Mouse (Mus musculus) spleen, adult 2 months (tissue): ENCODE measurements around the gene Ldhal6b.

Experiments
- CTCF ChIP-seq: fragments of 200-500 bp; IDR thresholded peaks from 2 replicates; pipeline ENCODE4 v1.5.1; 2011; ENCODE audit warnings: mild to moderate bottlenecking, inconsistent platforms; ENCODE audit not compliant: insufficient read depth, insufficient read length, insufficient replicate concordance; ENCODE audit errors: extremely low read depth
- POLR2A ChIP-seq: fragments of 200-500 bp; IDR thresholded peaks from 2 replicates; pipeline ENCODE4 v1.6.1; 2011; ENCODE audit warnings: low read depth, low read length, inconsistent platforms

DNA sequence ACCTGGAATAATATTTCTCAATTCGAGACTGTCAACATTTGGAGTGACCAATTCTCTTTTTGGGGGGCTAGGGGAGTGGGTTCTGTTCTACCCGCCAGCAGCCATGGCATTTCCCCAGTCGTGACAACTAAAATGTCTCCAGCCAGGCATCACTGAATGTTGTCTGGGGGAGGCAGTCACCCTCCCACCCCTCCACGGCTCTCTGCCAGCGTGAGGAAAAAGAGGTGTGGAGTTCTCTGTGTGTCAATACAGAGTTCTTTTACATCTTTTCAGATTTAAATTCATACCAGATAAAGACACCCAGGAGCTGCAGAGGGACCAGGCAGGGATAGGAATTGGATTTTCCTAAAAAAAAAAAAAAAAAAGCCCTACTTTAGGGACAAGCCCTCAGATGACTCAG is 22.4 kb downstream of the Ldhal6b start:
- TF ChIP-seq POLR2A (no peak), CTCF (no peak)
